Mouse (Mus musculus) embryo, embryonic 9.5 days (tissue): ENCODE results near the gene Hbb-bs.
"Not testable (repeated sequence)": the region's sequence is repeated elsewhere in the genome, so short reads cannot be mapped to it uniquely, and the experiment has no call there.

Experiments used
- DNase-seq: peaks from one replicate; pipeline ENCODE4 v3.0.0-alpha.2; 2017; ENCODE audit errors: extremely low spot score

Hbb-bs gene

DNA sequence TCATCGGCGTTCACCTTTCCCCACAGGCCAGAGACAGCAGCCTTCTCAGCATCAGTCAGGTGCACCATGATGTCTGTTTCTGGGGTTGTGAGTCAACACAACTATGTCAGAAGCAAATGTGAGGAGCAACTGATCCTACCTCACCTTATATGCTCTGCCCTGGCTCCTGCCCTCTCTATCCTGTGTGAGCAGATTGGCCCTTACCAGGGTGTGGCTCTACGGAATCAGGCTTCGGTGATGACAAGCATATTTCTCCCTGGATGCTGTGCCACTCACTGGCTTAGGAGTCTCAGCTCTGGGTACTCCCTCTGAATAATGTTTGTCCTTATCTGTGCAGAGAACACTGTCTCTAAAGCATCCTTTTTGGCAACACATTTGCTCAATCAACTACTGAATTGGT is at the start of gene Hbb-bs:
Gene Hbb-bs, minus strand, starts transcription at position 289 of the 400 bp plus-strand sequence.
- no peak for DNase-seq

DNA sequence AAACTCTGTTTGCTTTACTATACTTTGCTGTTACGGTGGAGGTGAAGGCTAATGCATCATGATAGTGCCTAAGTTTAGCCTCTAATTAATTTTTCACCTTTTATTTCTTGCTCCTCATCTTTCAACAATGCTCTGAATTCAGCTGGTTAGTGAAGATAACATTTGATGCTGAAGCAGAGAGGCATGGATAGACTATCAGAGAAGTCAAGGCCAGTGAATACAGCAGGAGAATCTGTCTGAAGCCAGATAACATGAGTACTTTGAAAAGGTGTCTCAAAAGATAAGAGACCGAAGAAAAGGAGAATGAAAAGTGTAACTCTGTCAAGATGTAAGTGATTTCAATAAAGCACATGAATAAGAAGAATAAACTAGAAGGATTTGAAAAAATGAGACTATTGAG is 49.2 kb upstream of the Hbb-bs start:
- DNase-seq = no peak

DNA sequence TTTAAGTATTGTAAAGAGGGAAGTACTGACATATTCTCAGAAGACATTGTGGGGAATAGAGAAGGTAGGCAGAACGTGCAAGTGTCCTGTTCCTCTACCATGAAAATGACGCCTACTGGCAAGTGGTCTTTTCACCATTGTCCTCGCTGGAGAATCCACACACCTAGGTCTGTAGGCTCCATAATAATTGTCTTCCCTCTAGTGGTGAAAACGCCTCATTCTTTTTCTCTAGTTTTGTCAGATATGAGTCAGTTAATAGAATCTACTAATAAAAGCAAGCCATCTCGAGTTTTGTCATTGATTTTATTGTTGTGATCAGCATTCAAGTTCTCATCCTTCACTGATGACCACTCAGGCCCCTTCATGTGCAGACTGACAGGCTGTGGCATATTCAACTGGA is 46.6 kb upstream of the Hbb-bs start:
- no peak for DNase-seq

DNA sequence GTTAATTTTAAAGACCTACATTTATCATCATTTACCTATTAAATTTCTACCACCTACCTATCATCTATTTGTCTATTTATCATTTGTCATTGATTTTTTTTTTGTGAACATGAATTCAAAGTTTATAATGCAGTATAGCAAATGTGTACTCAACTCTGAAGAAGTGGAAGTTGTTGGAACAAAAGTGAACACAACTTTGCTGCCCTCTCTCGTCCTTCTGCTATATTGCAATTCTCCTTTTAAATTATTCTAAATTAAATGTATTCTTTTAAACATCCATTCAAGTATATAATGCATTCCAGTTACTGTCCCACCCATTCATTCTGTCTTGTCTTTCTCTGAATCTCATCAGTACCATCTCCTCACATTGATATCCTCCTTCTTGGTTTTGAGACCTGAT is 45.2 kb upstream of the Hbb-bs start:
- DNase-seq = no peak

DNA sequence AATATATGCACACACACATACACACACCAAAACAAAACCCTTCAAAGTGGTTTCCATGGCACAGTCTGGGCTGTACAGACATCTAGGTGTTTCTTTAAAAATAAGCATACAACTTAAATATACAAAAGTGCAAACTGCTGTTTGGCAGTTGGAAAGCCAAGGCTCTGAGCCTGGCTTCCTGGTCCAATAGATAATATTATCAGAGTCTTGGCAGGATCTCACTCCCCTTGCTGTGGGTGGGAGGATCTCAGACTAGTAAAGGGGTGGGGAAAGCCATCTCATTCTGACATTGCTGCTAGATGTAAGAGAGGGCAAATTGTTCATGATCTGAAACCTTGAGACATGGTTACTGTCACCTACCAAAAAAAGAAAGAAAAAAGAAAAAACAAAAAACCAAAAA is 42.8 kb upstream of the Hbb-bs start:
- no peak for DNase-seq

DNA sequence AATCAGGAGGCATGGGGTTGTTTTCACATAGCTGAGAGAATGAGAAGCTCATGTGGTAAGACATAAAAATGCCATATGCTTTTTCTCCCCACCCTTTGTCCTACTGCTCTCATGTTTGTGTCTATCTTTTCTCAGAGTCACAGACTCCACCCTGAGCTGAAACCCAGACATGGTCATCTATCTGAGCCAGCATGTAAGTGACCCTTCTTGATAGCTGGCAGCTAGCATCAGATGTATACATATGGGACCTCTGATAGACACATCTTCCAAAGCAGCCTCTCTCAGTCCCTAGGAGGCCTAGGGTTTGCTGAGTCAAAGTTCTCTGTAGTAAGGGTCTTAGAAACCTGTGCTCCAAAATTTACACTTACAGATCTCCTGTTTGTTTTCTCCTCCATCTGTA is 37.8 kb upstream of the Hbb-bs start:
- no peak for DNase-seq

DNA sequence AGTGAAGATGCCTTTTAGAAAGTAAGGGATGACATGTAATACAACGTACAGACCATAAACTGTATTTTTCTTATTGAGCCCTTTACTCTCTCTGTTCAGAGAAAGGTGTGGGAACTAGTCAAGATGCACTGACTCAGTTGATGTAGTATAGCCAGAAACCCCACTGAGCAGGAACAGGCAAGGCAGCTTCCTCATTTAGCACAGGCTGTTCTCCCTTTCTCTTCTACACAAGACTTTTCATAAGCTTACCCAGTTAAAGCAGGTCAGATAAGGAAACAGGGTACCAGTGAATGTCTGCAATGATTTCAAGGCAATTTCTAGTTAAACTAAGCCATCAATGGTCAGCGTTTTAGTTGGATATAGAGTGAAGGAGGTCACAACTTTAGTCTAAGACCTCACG is 33.6 kb upstream of the Hbb-bs start:
- DNase-seq = no peak

DNA sequence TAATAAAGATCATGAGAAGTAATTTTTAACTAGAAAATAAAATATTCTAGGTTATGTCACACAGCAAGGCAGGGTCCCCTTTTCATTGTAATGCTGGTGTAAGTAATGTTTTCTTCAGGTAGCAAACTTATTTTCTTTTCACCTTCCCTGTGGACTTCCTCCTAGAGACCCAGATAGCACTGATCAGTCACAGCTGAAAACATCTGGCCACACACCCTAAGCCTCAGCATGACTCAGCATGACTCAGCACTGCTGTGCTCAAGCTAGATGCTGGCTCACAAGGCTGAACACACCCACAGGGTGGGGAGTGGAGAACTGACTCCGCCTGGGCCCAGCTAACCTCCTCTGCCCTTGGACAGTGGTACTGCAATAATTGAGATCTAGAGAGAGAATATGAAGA is 33.0 kb upstream of the Hbb-bs start:
- DNase-seq = no peak

DNA sequence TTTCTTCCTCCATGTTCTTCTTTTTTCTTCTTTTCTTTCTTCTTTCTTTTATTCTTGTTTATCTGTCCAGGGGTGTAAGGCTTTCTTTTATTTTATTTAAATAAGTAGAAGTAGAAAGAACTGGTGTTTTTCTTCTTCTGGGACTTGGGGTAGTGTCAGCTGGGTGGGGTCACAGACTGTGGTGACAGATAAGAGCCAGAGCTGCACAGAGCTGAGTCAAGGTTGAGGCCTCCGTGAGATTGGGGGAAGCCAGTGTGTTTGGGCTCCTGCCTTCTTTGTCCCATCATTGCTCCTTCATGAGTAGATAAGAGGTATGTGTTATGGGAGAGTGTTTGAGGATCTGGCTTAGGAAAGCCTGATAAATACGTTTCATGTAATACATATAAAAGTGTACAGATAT is 31.2 kb upstream of the Hbb-bs start:
- no peak for DNase-seq

DNA sequence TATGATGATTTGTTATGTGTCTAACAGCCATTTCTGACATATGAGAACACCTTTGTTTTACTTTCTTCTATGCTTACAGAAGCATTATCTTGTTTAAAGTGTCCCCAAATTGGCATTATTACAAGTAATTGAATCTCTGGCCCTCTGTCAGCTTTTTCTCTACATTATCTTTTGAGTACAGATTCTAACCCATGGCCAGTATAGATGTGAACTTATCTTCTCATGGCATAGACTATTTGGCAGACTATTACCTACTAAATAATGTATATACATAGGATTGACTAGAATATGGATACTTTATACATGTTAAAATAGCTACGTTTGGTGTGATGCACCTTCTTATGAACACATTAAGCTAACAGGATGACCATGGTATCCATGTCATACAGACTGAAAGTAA is 26.8 kb upstream of the Hbb-bs start:
- DNase-seq = no peak

DNA sequence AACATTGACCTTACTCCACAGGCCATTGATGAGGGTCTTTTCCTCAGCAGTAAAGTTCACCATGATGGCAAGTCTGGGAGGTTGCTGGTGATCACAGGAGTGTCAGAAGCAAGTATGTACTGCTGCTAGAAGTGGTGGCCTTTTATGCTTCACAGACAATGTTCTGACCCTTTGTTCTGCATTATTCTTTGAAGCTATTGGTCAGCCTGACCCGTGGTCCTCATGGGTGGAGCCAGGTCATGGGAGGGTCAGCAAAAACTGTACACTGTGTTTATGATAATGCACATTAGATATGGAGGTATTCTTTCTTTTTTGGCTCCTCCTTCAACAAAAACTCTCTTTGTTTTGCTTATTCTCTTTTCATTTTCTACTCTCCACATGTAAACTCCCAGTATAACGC is 25.2 kb upstream of the Hbb-bs start, which contains the start of gene Hbb-y:
Gene Hbb-y, minus strand, starts transcription at position 127 of the 400 bp plus-strand sequence.
- no peak for DNase-seq

DNA sequence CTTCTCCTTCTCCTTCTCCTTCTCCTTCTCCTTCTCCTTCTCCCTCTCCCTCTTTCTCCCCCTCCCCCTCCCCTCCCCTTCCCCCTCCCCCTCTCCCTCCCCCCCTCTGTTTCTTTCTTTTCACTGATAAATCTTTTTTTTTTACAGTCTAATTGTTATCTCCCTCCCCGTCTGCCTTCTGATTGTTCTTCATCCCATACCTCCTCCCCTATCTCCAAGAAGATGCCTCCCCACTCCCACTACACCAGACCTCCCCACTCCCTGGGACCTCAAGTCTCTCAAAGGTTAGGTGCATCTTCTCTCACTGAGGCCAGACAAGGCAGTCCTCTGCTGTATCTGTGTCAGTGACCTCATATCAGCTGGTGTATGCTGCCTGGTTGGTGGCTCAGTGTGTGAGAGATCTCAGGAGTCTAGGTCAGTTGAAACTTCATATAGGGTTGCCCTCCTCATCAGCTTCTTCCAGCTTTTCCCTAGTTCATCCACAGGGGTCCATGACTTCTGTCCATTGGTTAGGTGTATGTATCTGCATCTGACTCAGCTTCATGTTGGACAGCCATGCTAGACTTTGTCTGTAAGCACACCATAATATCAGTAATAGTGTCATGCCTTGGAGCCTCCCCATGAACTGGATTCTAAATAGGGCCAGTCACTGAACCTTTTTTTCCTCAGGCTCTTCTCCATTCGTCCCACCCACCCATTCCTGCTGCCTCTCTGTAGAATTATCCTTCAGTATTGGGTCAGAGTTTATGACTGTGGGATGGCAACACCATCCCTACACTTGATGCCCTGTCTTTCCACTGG is 16.8 kb upstream of the Hbb-bs start:
- no peak for DNase-seq

DNA sequence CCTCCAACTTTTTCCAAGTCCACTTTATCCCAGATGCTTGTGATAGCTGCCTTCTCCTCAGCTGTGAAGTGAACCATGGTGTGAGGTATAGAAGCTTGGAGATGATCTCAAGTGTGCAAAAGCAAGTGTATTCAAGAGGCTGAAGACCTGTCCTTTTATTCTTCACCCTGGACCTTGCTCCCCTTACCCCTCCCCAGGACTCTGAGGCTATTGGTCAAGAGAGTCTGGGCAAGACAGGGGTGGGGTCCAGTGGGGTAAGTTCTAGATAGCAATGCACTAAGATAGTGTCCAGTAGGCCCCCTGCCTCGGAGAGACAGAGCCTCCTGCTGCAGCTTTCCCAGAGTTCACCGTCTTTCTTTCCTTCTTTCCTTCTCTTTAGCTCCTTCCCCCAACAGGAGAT is 15.1 kb upstream of the Hbb-bs start, which contains the start of gene Hbb-bh1:
Gene Hbb-bh1, minus strand, starts transcription at position 131 of the 400 bp plus-strand sequence.
- DNase-seq = no peak

DNA sequence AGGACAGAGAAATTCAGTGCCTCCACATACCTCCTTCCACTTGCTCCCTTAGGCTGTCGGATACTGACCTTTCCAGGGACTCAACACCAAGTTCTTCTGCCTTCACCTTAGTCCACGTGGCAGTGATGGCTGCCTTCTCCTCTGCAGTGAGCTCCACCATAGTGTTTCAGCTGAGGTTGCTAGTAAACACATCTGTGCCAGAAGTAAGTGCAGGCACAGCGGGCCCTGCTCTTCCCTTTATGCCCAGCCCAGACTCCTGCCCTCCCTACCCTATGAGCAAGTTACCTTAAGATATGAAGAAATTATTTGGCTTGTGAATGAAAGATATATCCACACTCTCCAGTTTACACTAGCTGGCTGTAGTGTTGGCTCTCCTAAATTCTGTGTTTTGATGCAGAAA is 12.4 kb upstream of the Hbb-bs start, which contains the start of gene Hbb-bh2:
Gene Hbb-bh2, minus strand, starts transcription at position 253 of the 400 bp plus-strand sequence.
- no peak for DNase-seq

DNA sequence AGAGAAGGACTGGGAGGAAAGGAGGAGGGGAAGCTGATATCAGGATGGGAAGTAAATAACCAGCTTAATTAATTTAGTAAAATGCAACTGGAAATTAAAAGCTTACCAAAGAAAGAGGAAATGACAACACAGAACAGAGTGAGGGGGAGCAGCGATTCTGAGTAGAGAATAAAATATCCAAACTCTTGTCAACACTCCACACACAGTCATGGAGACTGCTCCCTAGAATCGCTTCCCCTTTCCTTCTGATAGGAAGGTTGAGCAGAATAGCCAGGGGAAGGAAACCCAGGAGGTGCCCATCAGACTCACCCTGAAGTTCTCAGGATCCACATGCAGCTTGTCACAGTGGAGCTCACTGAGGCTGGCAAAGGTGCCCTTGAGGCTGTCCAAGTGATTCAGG is 757 bp downstream of the Hbb-bs start:
- DNase-seq = not testable (repeated sequence)

DNA sequence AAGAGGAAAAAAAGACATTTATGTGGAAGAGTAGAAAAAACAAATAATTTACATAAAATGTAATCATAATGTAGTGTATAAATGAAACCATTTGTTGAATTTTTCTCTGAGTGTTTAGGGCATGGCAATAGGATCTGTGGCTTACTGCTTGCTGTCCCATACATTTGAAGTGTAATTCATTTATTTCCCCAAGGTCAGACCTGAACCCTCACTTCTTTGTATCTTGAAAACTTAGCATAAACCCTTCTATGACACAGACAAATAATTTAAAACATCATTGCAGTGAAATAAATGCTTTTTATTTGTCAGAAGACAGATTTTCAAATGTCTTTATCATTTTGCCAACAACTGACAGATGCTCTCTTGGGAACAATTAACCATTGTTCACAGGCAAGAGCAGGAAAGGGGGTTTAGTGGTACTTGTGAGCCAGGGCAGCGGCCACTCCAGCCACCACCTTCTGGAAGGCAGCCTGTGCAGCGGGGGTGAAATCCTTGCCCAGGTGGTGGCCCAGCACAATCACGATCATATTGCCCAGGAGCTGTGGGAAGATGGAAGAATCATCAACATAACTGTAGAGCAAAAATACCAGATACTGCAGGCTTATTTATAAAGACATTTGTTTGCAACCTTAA is 1.5 kb downstream of the Hbb-bs start:
- DNase-seq = no peak

DNA sequence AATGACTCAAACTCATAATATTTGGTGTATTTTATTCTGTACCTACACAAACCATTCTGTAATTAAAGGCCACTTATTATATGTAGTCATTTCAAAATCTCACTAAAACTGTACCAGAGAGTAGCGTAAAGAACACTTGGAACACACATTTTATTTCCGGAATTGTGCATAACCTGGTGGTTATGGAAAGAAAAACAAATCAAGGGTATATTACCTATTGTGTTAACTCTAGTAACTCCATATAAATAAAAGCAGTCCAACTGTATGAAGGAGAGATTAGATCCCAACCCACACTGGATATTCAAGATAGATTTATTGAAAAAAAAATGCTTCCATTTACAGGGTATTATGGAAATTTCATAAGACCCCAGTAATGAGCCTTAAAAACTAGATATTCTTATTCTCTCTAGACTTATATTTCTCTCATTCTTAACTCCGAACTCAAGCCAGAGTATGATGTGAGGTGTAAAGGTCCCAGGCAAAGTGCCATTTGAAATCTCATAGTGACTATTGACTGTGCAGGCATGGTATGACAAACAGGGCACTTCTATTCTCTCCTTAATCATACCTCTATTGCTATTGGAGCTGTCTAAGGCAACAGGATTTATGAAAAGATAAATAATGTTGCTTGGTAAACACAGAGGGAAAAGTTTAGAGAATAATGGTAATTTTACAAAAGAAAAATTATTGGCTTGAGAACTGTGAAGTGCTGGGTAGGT is 2.2 kb downstream of the Hbb-bs start:
- DNase-seq = no peak

DNA sequence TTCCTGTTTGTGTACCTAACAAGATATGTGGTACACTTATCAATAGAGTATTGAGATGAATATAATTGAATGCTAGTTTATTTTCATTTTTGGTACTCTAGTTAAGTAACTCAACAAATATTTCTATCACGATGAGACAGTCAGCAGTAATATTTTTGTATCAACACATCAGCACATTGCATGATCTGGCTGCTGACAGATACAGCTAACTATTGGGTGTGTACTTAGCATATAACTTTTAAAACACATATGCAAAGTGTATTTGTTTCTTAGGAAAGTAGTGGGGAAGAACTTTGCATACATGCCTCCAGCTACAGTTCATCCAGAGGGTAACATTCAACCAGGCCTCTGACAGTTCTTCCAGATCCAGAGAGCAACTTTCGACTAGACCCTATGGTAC is 3.3 kb downstream of the Hbb-bs start:
- no peak for DNase-seq

DNA sequence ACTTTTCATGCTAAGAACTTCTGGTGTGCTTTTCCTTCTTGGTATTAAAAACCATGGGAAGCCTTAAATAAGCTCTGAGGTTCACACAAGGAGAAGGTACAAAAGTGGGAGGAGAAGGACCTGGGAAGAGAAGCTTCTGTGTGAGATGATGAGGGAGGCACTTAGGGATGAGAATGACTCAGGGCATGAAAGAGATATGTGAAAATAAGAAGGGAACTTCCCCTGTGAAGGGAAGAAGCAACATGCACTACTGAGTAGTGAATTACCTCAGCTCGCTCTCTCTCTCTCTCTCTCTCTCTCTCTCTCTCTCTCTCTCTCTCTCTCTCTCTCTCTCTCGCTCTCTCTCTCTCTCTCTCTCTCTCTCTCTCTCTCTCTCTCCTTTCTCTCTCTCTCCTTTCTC is 12.8 kb downstream of the Hbb-bs start:
- not testable (repeated sequence) for DNase-seq

DNA sequence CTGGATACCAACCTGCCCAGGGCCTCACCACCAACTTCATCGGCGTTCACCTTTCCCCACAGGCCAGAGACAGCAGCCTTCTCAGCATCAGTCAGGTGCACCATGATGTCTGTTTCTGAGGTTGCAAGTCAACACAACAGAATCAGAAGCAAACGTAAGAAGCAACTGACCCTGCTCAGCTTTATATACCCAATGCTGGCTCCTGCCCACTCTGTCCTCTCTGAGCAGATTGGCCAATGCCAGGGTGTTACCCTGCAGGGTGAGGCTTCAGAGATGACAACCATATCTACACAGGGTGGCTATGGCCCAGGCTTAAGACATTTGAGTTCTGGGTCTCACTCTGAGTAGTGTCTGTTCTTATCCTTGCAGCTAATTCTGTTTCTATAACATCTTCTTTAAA is 14.1 kb downstream of the Hbb-bs start, which contains the start of gene Hbb-bt:
Gene Hbb-bt, minus strand, starts transcription at position 231 of the 400 bp plus-strand sequence.
- DNase-seq = no peak

DNA sequence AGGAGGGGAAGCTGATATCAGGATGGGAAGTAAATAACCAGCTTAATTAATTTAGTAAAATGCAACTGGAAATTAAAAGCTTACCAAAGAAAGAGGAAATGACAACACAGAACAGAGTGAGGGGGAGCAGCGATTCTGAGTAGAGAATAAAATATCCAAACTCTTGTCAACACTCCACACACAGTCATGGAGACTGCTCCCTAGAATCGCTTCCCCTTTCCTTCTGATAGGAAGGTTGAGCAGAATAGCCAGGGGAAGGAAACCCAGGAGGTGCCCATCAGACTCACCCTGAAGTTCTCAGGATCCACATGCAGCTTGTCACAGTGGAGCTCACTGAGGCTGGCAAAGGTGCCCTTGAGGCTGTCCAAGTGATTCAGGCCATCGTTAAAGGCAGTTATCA is 14.7 kb downstream of the Hbb-bs start:
- not testable (repeated sequence) for DNase-seq

DNA sequence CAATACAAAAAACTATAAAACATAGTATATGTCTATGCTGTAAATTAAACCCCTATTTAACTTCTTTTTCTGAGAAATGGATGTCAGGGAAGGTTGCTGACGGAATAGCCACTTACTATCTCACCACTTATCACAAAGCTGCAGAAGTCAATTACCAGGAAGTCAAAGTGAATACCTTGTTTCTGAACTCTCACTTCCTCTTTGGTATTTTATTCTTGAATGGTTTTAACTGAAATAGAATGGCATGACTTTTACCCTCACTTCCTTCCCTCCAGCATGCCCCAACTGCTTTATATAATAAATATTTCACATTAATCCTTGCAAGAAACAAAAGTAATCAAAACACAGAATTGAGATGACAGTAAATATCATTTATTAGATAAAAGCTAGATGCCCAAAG is 15.7 kb downstream of the Hbb-bs start:
- no peak for DNase-seq
